ENCODE assay signal across 27 mouse cellular contexts in the genomic region with DNA sequence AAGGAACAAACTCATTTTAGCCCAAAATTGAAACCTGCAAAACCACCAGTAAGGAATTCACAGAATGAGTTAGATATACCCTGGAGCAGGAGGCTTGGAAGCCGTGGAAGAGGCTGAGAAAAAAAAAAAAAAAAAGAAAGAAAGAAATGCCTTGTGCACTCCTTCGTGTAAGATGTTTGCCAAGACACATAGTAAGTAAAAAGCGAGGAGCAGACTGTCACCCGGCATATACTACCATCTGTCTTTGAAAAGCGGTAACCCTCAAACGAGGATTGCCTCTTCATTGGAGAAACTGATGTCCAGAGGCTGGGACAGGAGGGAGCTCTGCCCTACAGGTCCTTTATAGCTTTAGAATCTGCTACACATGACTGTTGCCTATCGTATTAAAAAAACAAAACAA.
DNase-seq lines count a peak whose midpoint lies in the region; ATAC-seq and TF ChIP-seq lines count a peak whose summit lies in the region.
"Had no signal": no experiment of that assay in that cellular context is flagged by ENCODE, and none has a peak within 500 bp of the region (broad histone marks: within the 10 kb centered on the region; RNA-seq: fewer than 3 reads in every experiment).

No protein-coding gene starts in this region.

- H3K9me3 ChIP-seq in forebrain, embryonic 15.5 days = no peaks in the 10 kb centered on the region
- H3K9me3 ChIP-seq in forebrain, embryonic 13.5 days (replicated peaks) = no peaks in the 10 kb centered on the region
- H3K9me3 ChIP-seq: embryonic facial prominence, embryonic 10.5 days; embryonic facial prominence, embryonic 13.5 days; hindbrain, embryonic 12.5 days; hindbrain, embryonic 15.5 days had no signal

- TF ChIP-seq CTCF in brain, embryonic 14.5 days (IDR thresholded peaks at IDR 0.05; ENCODE audit: borderline replicate concordance, extremely low read depth, insufficient read depth, insufficient read length) = no peak

- H3K4me2 ChIP-seq in forebrain, embryonic 15.5 days (replicated peaks) = no peak overlapping the region
- no peak overlapping the region for H3K4me2 ChIP-seq in forebrain, embryonic 13.5 days
- H3K4me2 ChIP-seq: embryonic facial prominence, embryonic 13.5 days; heart, embryonic 11.5 days; hindbrain, embryonic 12.5 days; hindbrain, embryonic 15.5 days had no signal

- ATAC-seq in forebrain, embryonic 15.5 days (replicated peaks) = peak; percentile 48; the same call in 1 of the 2 replicates
- ATAC-seq in forebrain, embryonic 13.5 days = no peak; the same call in 1 of the 2 replicates
- ATAC-seq in frontal cortex, adult (ENCODE audit: low TSS enrichment) = peak; percentile 87
- ATAC-seq: Patski had no signal

- WGBS in forebrain, embryonic 15.5 days = 74% methylated on average over 7 of the region's 7 CpGs
- whole genome bisulfite sequencing in forebrain, embryonic 13.5 days = 80% methylated on average over 7 of the region's 7 CpGs

- H3K36me3 ChIP-seq in forebrain, embryonic 15.5 days = no peaks in the 10 kb centered on the region
- H3K36me3 ChIP-seq in forebrain, embryonic 13.5 days (ENCODE audit: poor library complexity, severe bottlenecking) = no peaks in the 10 kb centered on the region
- H3K36me3 ChIP-seq: embryonic facial prominence, embryonic 10.5 days; embryonic facial prominence, embryonic 13.5 days; G1E; hindbrain, embryonic 12.5 days; hindbrain, embryonic 15.5 days had no signal

- intact Hi-C loops in left cerebral cortex, postnatal 4 days (cut with DNase I) = no loop called here

- no peaks in the 10 kb centered on the region for H3K4me1 ChIP-seq in forebrain, embryonic 15.5 days
- no peaks in the 10 kb centered on the region for H3K4me1 ChIP-seq in forebrain, embryonic 13.5 days
- H3K4me1 ChIP-seq: embryonic facial prominence, embryonic 10.5 days; embryonic facial prominence, embryonic 13.5 days; hindbrain, embryonic 12.5 days; hindbrain, embryonic 15.5 days had no signal

- no peaks in the 10 kb centered on the region for H3K27me3 ChIP-seq in forebrain, embryonic 15.5 days
- no peaks in the 10 kb centered on the region for H3K27me3 ChIP-seq in forebrain, embryonic 13.5 days
- H3K27me3 ChIP-seq: CH12.LX; embryonic facial prominence, embryonic 13.5 days; hindbrain, embryonic 12.5 days; hindbrain, embryonic 15.5 days had no signal

- H3K4me3 ChIP-seq in forebrain, embryonic 15.5 days = no peak overlapping the region
- H3K4me3 ChIP-seq in forebrain, embryonic 13.5 days = no peak overlapping the region
- H3K4me3 ChIP-seq: embryonic facial prominence, embryonic 10.5 days; embryonic facial prominence, embryonic 13.5 days; erythroblast, embryonic 14.5 days; heart, adult 2 months; hindbrain, embryonic 12.5 days; hindbrain, embryonic 15.5 days had no signal

- TF ChIP-seq POLR2A in brain, embryonic 14.5 days (IDR thresholded peaks at IDR 0.05; ENCODE audit: borderline replicate concordance, extremely low read depth, insufficient read depth, insufficient read length, poor library complexity, severe bottlenecking) = no peak

- no peak overlapping the region for H3K9ac ChIP-seq in forebrain, embryonic 15.5 days (replicated peaks)
- no peak overlapping the region for H3K9ac ChIP-seq in forebrain, embryonic 13.5 days
- H3K9ac ChIP-seq: embryonic facial prominence, embryonic 13.5 days; hindbrain, embryonic 12.5 days; hindbrain, embryonic 15.5 days had no signal

- H3K27ac ChIP-seq in forebrain, embryonic 15.5 days (replicated peaks) = no peak overlapping the region
- no peak overlapping the region for H3K27ac ChIP-seq in forebrain, embryonic 13.5 days
- H3K27ac ChIP-seq: embryonic facial prominence, embryonic 10.5 days; embryonic facial prominence, embryonic 13.5 days; heart, adult 2 months; hindbrain, embryonic 12.5 days; hindbrain, embryonic 15.5 days had no signal

- no peak for DNase-seq in frontal cortex, postnatal 14 days (ENCODE audit: low spot score in 2 of 2)
- DNase-seq in brain, embryonic 14.5 days (ENCODE audit: low read depth) = peak; percentile 11
- DNase-seq in left cerebral cortex, postnatal 4 days = no peak
- DNase-seq: adrenal gland, postnatal 10 days; adrenal gland, postnatal 36 days; B cell, adult 2 months; cerebellum, adult 11-12 months; cerebellum, adult 8-10 months; cerebellum, postnatal 10 days; cerebellum, postnatal 36 days; embryo, embryonic 11 days; gastrocnemius, postnatal 10 days; gastrocnemius, postnatal 36 days; heart, adult 2 months; kidney, adult 2 months had no signal
